Mouse (Mus musculus): ENCODE measurements around the gene Kctd7. TPM values are rescaled to one million over a fixed set of nuclear protein-coding genes. Genes with fewer than 3 reads are reported as not detected.

Gene Kctd7
- polyA plus RNA-seq, 1 experiment: 2.4 TPM

- H3K27ac ChIP-seq (ENCODE audit: insufficient read depth, low read depth, low read length): no peak overlapping the region
- H3K27me3 ChIP-seq (replicated peaks; ENCODE audit: control insufficient read depth, insufficient read depth, low read length): no peaks in the 10 kb centered on the region
- 62% methylated on average over 7 of the region's 7 CpGs for WGBS
- no peaks in the 10 kb centered on the region; the same call in 1 of the 2 replicates for H3K36me3 ChIP-seq (ENCODE audit: control insufficient read depth, insufficient read depth, low read length)
- no peak overlapping the region for H3K4me3 ChIP-seq (ENCODE audit: insufficient read depth, low read depth, low read length)
- TF ChIP-seq POLR2A (IDR thresholded peaks at IDR 0.05; ENCODE audit: low read depth, low read length) (no peak), CTCF (conservative IDR thresholded peaks at IDR 0.05; ENCODE audit: insufficient read depth, insufficient read length, low read depth, low read length) (no peak)
- H3K4me1 ChIP-seq (ENCODE audit: control insufficient read depth, insufficient read depth, low read length): peaks cover 14% of the 10 kb centered on the region
- no peak for DNase-seq
These were observed 42.7 kb downstream of the Kctd7 start for GRCm38 (mm10) chr5:130187383-130187782.

GRCm38 (mm10) chr5:130190909-130191308 is 46.2 kb downstream of the Kctd7 start:
- Histone ChIP-seq H3K27ac (ENCODE audit: insufficient read depth, low read depth, low read length) (no peak overlapping the region; the same call in 1 of the 2 replicates), H3K4me1 (ENCODE audit: control insufficient read depth, insufficient read depth, low read length) (peaks cover 12% of the 10 kb centered on the region), H3K27me3 (replicated peaks; ENCODE audit: control insufficient read depth, insufficient read depth, low read length) (no peaks in the 10 kb centered on the region), H3K4me3 (ENCODE audit: insufficient read depth, low read depth, low read length) (no peak overlapping the region), H3K36me3 (ENCODE audit: control insufficient read depth, insufficient read depth, low read length) (no peaks in the 10 kb centered on the region; the same call in 1 of the 2 replicates)
- DNase-seq: peak; percentile 75
- WGBS: 64% methylated on average over 6 of the region's 6 CpGs
- TF ChIP-seq CTCF (conservative IDR thresholded peaks at IDR 0.05; ENCODE audit: insufficient read depth, insufficient read length, low read depth, low read length) (no peak), POLR2A (IDR thresholded peaks at IDR 0.05; ENCODE audit: low read depth, low read length) (no peak)

GRCm38 (mm10) chr5:130191865-130192264 is 47.2 kb downstream of the Kctd7 start:
- Histone ChIP-seq H3K4me1 (ENCODE audit: control insufficient read depth, insufficient read depth, low read length) (peaks cover 12% of the 10 kb centered on the region), H3K36me3 (ENCODE audit: control insufficient read depth, insufficient read depth, low read length) (no peaks in the 10 kb centered on the region; the same call in 1 of the 2 replicates), H3K27ac (ENCODE audit: insufficient read depth, low read depth, low read length) (peak overlapping the region; percentile 35), H3K4me3 (ENCODE audit: insufficient read depth, low read depth, low read length) (no peak overlapping the region), H3K27me3 (replicated peaks; ENCODE audit: control insufficient read depth, insufficient read depth, low read length) (no peaks in the 10 kb centered on the region)
- WGBS: 67% methylated on average over 6 of the region's 6 CpGs
- DNase-seq: no peak
- TF ChIP-seq POLR2A (IDR thresholded peaks at IDR 0.05; ENCODE audit: low read depth, low read length): no peak
- no peak for TF ChIP-seq CTCF (conservative IDR thresholded peaks at IDR 0.05; ENCODE audit: insufficient read depth, insufficient read length, low read depth, low read length)

GRCm38 (mm10) chr5:130192356-130192944 is 47.8 kb downstream of the Kctd7 start:
- 55% methylated on average over 2 of the region's 2 CpGs for WGBS
- Histone ChIP-seq H3K36me3 (ENCODE audit: control insufficient read depth, insufficient read depth, low read length) (peaks cover 2% of the 10 kb centered on the region; the same call in 1 of the 2 replicates), H3K27ac (ENCODE audit: insufficient read depth, low read depth, low read length) (peak overlapping the region; percentile 35), H3K27me3 (replicated peaks; ENCODE audit: control insufficient read depth, insufficient read depth, low read length) (no peaks in the 10 kb centered on the region), H3K4me3 (ENCODE audit: insufficient read depth, low read depth, low read length) (no peak overlapping the region), H3K4me1 (ENCODE audit: control insufficient read depth, insufficient read depth, low read length) (peaks cover 12% of the 10 kb centered on the region)
- TF ChIP-seq POLR2A (IDR thresholded peaks at IDR 0.05; ENCODE audit: low read depth, low read length) (no peak), CTCF (conservative IDR thresholded peaks at IDR 0.05; ENCODE audit: insufficient read depth, insufficient read length, low read depth, low read length) (no peak)
- DNase-seq: peak; percentile 64

GRCm38 (mm10) chr5:130193760-130194159 is 49.1 kb downstream of the Kctd7 start:
- no peak for DNase-seq

GRCm38 (mm10) chr5:130196307-130196706 is 51.6 kb downstream of the Kctd7 start:
- Histone ChIP-seq H3K36me3 (ENCODE audit: control insufficient read depth, insufficient read depth, low read length) (peaks cover 7% of the 10 kb centered on the region; the same call in 1 of the 2 replicates), H3K27me3 (replicated peaks; ENCODE audit: control insufficient read depth, insufficient read depth, low read length) (no peaks in the 10 kb centered on the region), H3K4me3 (ENCODE audit: insufficient read depth, low read depth, low read length) (no peak overlapping the region), H3K4me1 (ENCODE audit: control insufficient read depth, insufficient read depth, low read length) (peaks cover 20% of the 10 kb centered on the region), H3K27ac (ENCODE audit: insufficient read depth, low read depth, low read length) (no peak overlapping the region)
- 88% methylated on average over 1 of the region's 1 CpGs for WGBS
- no peak for DNase-seq
- no peak for TF ChIP-seq POLR2A (IDR thresholded peaks at IDR 0.05; ENCODE audit: low read depth, low read length)

More at GRCm38 (mm10) chr5:130193760-130194159, 49.1 kb downstream of the Kctd7 start:
- no peaks in the 10 kb centered on the region for H3K27me3 ChIP-seq (replicated peaks; ENCODE audit: control insufficient read depth, insufficient read depth, low read length)
- H3K27ac ChIP-seq (ENCODE audit: insufficient read depth, low read depth, low read length): 0 out of 2 replicates have a peak overlapping the region, but pooled peaks have one; percentile 3
- TF ChIP-seq CTCF (conservative IDR thresholded peaks at IDR 0.05; ENCODE audit: insufficient read depth, insufficient read length, low read depth, low read length) (no peak), POLR2A (IDR thresholded peaks at IDR 0.05; ENCODE audit: low read depth, low read length) (no peak)
- peaks cover 4% of the 10 kb centered on the region; the same call in 1 of the 2 replicates for H3K36me3 ChIP-seq (ENCODE audit: control insufficient read depth, insufficient read depth, low read length)
- peaks cover 12% of the 10 kb centered on the region for H3K4me1 ChIP-seq (ENCODE audit: control insufficient read depth, insufficient read depth, low read length)
- H3K4me3 ChIP-seq (ENCODE audit: insufficient read depth, low read depth, low read length): no peak overlapping the region
- 67% methylated on average over 3 of the region's 3 CpGs for WGBS

- Histone ChIP-seq H3K27me3 (replicated peaks; ENCODE audit: control insufficient read depth, insufficient read depth, low read length) (no peaks in the 10 kb centered on the region), H3K36me3 (ENCODE audit: control insufficient read depth, insufficient read depth, low read length) (peaks cover 7% of the 10 kb centered on the region; the same call in 1 of the 2 replicates), H3K4me3 (ENCODE audit: insufficient read depth, low read depth, low read length) (no peak overlapping the region), H3K27ac (ENCODE audit: insufficient read depth, low read depth, low read length) (peak overlapping the region; percentile 36; the same call in 1 of the 2 replicates), H3K4me1 (ENCODE audit: control insufficient read depth, insufficient read depth, low read length) (peaks cover 15% of the 10 kb centered on the region; the same call in 1 of the 2 replicates)
- TF ChIP-seq POLR2A (IDR thresholded peaks at IDR 0.05; ENCODE audit: low read depth, low read length): no peak
- no peak for TF ChIP-seq CTCF (conservative IDR thresholded peaks at IDR 0.05; ENCODE audit: insufficient read depth, insufficient read length, low read depth, low read length)
- 43% methylated on average over 3 of the region's 3 CpGs for whole genome bisulfite sequencing
- DNase-seq: no peak
These were observed 52.8 kb downstream of the Kctd7 start for GRCm38 (mm10) chr5:130197454-130197853.
